Mouse (Mus musculus) kidney, postnatal 0 days (tissue): Measurements from ENCODE around the gene Gal3st1. TPM values are rescaled to one million over a fixed set of nuclear protein-coding genes. Genes with fewer than 3 reads are reported as not detected.

Source experiments
- ATAC-seq: fragments of 200-750 bp; cut with Nextera tagmentation; replicated peaks from 2 replicates; pipeline ENCODE4 v1.8.0; 2017; ENCODE audit warnings: low read depth, moderate number of reproducible peaks, moderate TSS enrichment, moderate library complexity; ENCODE audit not compliant: low FRiP score
- DNase-seq: peaks from one replicate; pipeline ENCODE4 v3.0.0-alpha.2; 2016; ENCODE audit warnings: low spot score
- H3K27ac ChIP-seq: fragments of 300-500 bp; sonication (generic); 2 replicates; pipeline ENCODE4 v1.5.1; 2014; ENCODE audit warnings: mild to moderate bottlenecking
- H3K27me3 ChIP-seq: fragments of 300-500 bp; sonication (generic); 2 replicates; pipeline ENCODE4 v1.6.1; 2014; ENCODE audit warnings: low read length, mixed read lengths; ENCODE audit not compliant: insufficient read depth
- H3K36me3 ChIP-seq: fragments of 300-500 bp; sonication (generic); 2 replicates; pipeline ENCODE4 v1.6.1; 2014; ENCODE audit warnings: low read length, mixed read lengths; ENCODE audit not compliant: insufficient read depth
- H3K4me1 ChIP-seq: fragments of 300-500 bp; sonication (generic); replicated peaks from 2 replicates; pipeline ENCODE4 v1.6.1; 2014; ENCODE audit warnings: antibody characterized with exemption, low read length, mixed read lengths; ENCODE audit not compliant: insufficient read depth
- H3K4me2 ChIP-seq: fragments of 300-500 bp; sonication (generic); 2 replicates; pipeline ENCODE4 v1.6.1; 2014; ENCODE audit warnings: mild to moderate bottlenecking, low read length, moderate library complexity, mixed read lengths
- H3K4me3 ChIP-seq: fragments of 300-500 bp; sonication (generic); replicated peaks from 2 replicates; pipeline ENCODE4 v1.5.1; 2014; ENCODE audit warnings: low read depth, low read length
- H3K9ac ChIP-seq: fragments of 300-500 bp; sonication (generic); 2 replicates; pipeline ENCODE4 v1.6.1; 2014; ENCODE audit warnings: low read depth, low read length
- H3K9me3 ChIP-seq: fragments of 300-500 bp; sonication (generic); replicated peaks from 2 replicates; pipeline ENCODE4 v1.6.1; 2016; ENCODE audit warnings: low read length, inconsistent platforms, mixed read lengths
- CTCF ChIP-seq: IDR thresholded peaks from 2 replicates; pipeline ENCODE4 v1.5.1; 2016; ENCODE audit warnings: antibody characterized with exemption, low read depth, mild to moderate bottlenecking, moderate library complexity
- WGBS: fragments of 180-500 bp; shearing (Covaris S2); extraction: QIAGEN DNeasy Blood & Tissue Kit; methylation state at CpG from one replicate; pipeline ENCODE4 v1.1.7; 2014; 5-methylcytosine and 5-hydroxymethylcytosine counted together
- polyA plus RNA-seq: library from polyadenylated mRNA; unstranded; fragments of >200 nt; fragmentation: Nextera tagmentation; extraction: Ambion mirVana; gene quantifications from 2 replicates; pipeline ENCODE4 v1.2.1, GENCODE M21; 2015

Gene Gal3st1
- polyA plus RNA-seq, 1 experiment from 2014 or later, result 30.3 TPM

DNA sequence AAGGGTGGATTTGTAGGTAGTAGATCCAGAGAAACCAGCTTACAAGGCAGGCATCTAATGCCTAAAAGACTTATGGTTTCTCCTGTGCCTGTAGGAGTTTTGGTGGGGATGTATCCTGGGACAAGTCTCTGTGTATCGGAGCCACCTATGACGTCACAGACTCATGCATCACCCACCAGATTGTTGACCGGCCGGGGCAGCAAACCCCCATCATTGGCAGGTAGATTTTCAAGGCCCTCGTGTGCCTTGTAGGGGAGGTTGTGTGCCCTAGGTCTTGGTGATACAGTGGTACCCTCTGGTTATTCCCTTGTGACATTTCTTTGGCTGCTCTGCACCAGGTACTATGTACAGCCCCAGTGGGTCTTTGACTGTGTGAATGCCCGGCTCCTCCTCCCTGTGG is 6.8 kb upstream of the Gal3st1 start, which contains the start of gene 4930556J24Rik:
Gene 4930556J24Rik (minus strand): TSS at position 101 of the 400 bp plus-strand sequence.
- DNase-seq, result no peak
- 97% methylated on average over 6 of the region's 6 CpGs for WGBS
- Histone ChIP-seq H3K27me3 (no peaks in the 10 kb centered on the region), H3K36me3 (peaks cover 56% of the 10 kb centered on the region), H3K4me2 (no peak within 1 kb of the TSS), H3K27ac (no peak within 1 kb of the TSS), H3K9me3 (no peaks in the 10 kb centered on the region), H3K9ac (no peak within 1 kb of the TSS), H3K4me1 (no peaks in the 10 kb centered on the region), H3K4me3 (no peak within 1 kb of the TSS)
- TF ChIP-seq CTCF, result no peak
- no peak for ATAC-seq

DNA sequence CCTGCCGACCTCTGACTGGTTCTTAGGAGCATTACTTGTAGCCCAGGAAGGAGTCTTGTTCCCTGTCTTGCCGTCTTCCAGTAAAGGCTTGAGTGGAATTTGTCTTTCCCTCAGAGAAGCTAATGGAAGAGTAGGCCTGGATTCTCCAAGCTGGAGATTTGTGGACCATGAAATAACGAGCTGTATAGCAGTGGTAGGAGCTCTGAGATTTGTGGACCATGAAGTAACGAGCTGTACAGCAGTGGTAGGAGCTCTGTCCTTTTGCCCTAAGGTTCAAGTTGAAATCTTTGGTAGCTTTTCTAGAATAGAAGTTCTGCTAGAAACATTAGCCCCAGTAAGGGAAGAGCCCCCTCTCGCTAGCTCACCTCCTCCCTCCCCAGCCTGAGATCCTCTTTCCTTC is 5.0 kb upstream of the Gal3st1 start:
- ATAC-seq (no peak; the same call in 1 of the 2 replicates), DNase-seq (peak; percentile 23)
- H3K36me3 ChIP-seq, result peaks cover 48% of the 10 kb centered on the region
- H3K4me3 ChIP-seq, result no peak overlapping the region
- no peaks in the 10 kb centered on the region; the same call in 1 of the 2 replicates for H3K4me1 ChIP-seq
- H3K9me3 ChIP-seq, result no peaks in the 10 kb centered on the region
- H3K4me2 ChIP-seq, result no peak overlapping the region
- 52% methylated on average over 5 of the region's 5 CpGs for WGBS
- no peak overlapping the region for H3K27ac ChIP-seq
- no peak for TF ChIP-seq CTCF
- H3K9ac ChIP-seq, result no peak overlapping the region
- no peaks in the 10 kb centered on the region for H3K27me3 ChIP-seq

- Histone ChIP-seq H3K4me2 (no peak overlapping the region), H3K9me3 (no peaks in the 10 kb centered on the region), H3K4me3 (no peak overlapping the region), H3K27ac (peak overlapping the region; percentile 20; the same call in 1 of the 2 replicates), H3K4me1 (no peaks in the 10 kb centered on the region; the same call in 1 of the 2 replicates), H3K27me3 (no peaks in the 10 kb centered on the region), H3K36me3 (peaks cover 23% of the 10 kb centered on the region), H3K9ac (no peak overlapping the region)
- ATAC-seq (no peak), DNase-seq (peak; percentile 57)
- WGBS, result 48% methylated on average over 6 of the region's 6 CpGs
- TF ChIP-seq CTCF, result no peak
These were observed 1.9 kb upstream of the Gal3st1 start for GRCm38 (mm10) chr11:3981536-3981935.

GRCm38 (mm10) chr11:3982275-3983209 is 894 bp upstream of the Gal3st1 start:
- ATAC-seq (peak; percentile 9; the same call in 1 of the 2 replicates), DNase-seq (no peak)
- 53% methylated on average over 7 of the region's 7 CpGs for WGBS
- no peak overlapping the region for H3K9ac ChIP-seq
- H3K27me3 ChIP-seq, result no peaks in the 10 kb centered on the region
- peaks cover 13% of the 10 kb centered on the region; the same call in 1 of the 2 replicates for H3K36me3 ChIP-seq
- H3K9me3 ChIP-seq, result no peaks in the 10 kb centered on the region
- peak overlapping the region; percentile 79; the same call in 1 of the 2 replicates for H3K27ac ChIP-seq
- peak overlapping the region; percentile 40 for H3K4me3 ChIP-seq
- H3K4me1 ChIP-seq, result no peaks in the 10 kb centered on the region; the same call in 1 of the 2 replicates
- H3K4me2 ChIP-seq, result no peak overlapping the region
- no peak for TF ChIP-seq CTCF

- H3K9me3 ChIP-seq, result no peaks in the 10 kb centered on the region
- H3K27me3 ChIP-seq, result no peaks in the 10 kb centered on the region
- peak overlapping the region; percentile 57 for H3K4me2 ChIP-seq
- peak overlapping the region; percentile 79 for H3K27ac ChIP-seq
- ATAC-seq (peak; percentile 59), DNase-seq (peak; percentile 45)
- H3K36me3 ChIP-seq, result peaks cover 4% of the 10 kb centered on the region; the same call in 1 of the 2 replicates
- no peaks in the 10 kb centered on the region; the same call in 1 of the 2 replicates for H3K4me1 ChIP-seq
- WGBS, result 9% methylated on average over 15 of the region's 15 CpGs
- peak overlapping the region; percentile 55 for H3K9ac ChIP-seq
- H3K4me3 ChIP-seq, result peak overlapping the region; percentile 40
- no peak for TF ChIP-seq CTCF
These were observed 668 bp downstream of the Gal3st1 start for GRCm38 (mm10) chr11:3983863-3984745.

- 56% methylated on average over 3 of the region's 3 CpGs for WGBS
- ATAC-seq, result 0 out of 2 replicates have a peak, but pooled peaks have one; percentile 40
These were observed 6.3 kb downstream of the Gal3st1 start for GRCm38 (mm10) chr11:3989748-3990147.

More at GRCm38 (mm10) chr11:3989748-3990147, 6.3 kb downstream of the Gal3st1 start:
- no peaks in the 10 kb centered on the region for H3K9me3 ChIP-seq
- H3K36me3 ChIP-seq, result no peaks in the 10 kb centered on the region
- no peak overlapping the region for H3K4me3 ChIP-seq
- TF ChIP-seq CTCF, result no peak
- 0 out of 2 replicates have a peak overlapping the region, but pooled peaks have one; percentile 5 for H3K27ac ChIP-seq
- no peak overlapping the region for H3K4me2 ChIP-seq
- no peaks in the 10 kb centered on the region for H3K27me3 ChIP-seq
- no peak overlapping the region for H3K9ac ChIP-seq
- no peak for DNase-seq
- H3K4me1 ChIP-seq, result no peaks in the 10 kb centered on the region
